Mouse (Mus musculus): ENCODE data around the gene Acp2.

The Acp2 gene

DNA sequence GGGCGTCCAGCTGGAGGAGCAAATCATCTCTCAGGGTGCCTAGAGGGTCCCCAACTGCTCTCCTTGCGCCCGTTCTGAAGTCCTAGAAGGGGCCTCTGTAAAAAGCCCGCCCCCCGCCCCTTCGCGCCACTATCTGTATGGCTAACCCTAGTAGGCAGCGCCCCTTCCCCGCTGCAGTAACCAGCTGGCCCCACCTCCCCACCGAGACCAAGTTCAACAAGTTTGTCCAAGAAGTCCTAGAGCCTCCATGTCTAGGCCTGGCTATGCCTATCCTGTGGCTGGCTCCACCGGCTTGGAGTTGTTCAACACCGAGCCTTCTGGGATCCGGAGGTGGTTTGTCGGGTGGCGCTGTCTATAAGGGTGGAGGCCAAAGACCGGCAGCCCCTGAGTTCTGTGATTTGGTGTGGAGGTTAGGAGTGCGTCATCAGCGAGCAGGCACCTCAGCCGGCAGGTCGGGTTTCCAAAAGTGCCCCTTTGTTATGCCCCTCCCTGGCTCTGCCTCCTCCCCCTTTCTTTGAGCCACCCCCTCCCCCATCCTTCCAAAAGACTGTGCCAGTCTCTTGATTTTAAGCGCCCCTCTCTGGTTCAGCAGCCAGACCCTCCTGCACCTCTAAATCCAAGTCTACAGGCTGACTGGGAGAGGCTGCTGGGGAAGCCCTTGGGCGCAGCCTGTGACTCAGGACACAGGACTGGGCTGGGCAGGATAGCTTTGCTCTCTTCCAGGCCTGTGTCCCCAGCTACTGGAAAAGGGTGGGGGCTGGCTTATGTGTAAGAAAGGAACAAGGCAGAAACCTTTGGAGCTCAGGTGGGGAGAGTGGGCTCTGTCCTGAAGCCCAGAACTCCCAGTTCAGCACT lies 54.7 kb downstream of the Acp2 start:
- peak; percentile 41 for DNase-seq

DNA sequence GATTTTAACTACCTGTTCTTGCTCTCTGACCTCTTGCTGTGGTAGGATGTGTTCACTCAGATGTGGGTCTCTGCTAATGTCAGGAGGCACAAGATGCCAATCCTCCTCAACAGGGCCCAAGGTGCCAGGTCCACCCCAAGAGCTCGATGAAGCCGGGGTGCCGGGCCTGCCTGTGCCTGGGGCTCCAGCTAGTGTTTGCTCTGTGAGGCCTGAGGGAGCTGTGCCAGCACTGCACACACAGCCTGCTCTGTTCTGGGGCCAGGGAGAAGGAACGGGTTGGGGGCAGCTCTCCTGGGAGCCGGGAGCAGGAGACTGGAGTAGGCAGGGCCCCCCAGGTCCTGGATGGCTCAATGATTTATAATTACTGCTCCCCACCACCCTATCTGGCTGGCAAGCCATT lies 55.4 kb downstream of the Acp2 start:
- peak; percentile 50 for DNase-seq

DNA sequence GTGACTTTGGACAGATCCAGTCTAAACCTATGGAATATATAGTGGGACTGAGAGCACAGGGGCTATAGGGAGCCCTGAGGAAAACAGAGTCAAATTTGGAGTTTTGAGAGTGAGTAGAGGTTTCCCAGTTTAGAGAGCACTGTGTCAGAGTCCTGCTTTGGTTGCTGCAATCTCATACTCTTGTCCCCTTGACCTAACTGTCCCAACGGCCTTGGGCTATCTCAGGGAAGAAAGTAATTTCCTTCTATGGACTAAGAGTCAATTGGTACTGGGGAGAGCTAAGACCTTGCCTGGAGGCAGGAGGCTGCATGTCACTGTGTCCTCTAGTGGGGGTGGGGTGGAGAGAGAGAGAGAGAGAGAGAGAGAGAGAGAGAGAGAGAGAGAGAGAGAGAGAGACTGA lies 56.1 kb downstream of the Acp2 start:
- no peak for DNase-seq

DNA sequence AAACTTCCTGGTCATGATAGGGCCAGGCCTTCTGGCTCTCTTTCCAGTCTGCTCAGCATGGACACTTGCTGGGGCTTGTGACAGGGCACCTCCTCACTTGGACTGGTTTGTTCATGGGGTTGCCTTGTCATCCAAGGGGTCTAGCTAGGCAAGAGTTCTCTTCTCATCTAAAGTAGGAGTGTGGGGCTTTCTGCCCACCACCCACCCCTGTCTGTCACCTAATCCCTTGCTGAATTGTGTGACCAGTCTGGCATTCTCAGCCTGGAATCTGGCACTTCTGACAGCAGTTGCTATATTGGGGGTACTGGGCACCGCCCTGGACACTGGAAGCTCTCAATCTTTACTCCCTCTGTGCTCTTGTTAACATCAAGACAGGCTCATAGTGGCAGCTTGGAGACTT lies 56.8 kb downstream of the Acp2 start:
- no peak for DNase-seq
